Mouse (Mus musculus) hindlimb bud, embryonic 11.5 days (tissue): ENCODE data around the gene Zcchc9.

Source experiments
- DNase-seq: peaks from one replicate; pipeline ENCODE4 v3.0.0-alpha.2; 2012; ENCODE audit warnings: low read depth, low spot score; ENCODE audit errors: extremely low spot score

Gene Zcchc9

GRCm38 (mm10) chr13:91761654-91762445 is 45.7 kb downstream of the Zcchc9 start:
- DNase-seq, result no peak

DNA sequence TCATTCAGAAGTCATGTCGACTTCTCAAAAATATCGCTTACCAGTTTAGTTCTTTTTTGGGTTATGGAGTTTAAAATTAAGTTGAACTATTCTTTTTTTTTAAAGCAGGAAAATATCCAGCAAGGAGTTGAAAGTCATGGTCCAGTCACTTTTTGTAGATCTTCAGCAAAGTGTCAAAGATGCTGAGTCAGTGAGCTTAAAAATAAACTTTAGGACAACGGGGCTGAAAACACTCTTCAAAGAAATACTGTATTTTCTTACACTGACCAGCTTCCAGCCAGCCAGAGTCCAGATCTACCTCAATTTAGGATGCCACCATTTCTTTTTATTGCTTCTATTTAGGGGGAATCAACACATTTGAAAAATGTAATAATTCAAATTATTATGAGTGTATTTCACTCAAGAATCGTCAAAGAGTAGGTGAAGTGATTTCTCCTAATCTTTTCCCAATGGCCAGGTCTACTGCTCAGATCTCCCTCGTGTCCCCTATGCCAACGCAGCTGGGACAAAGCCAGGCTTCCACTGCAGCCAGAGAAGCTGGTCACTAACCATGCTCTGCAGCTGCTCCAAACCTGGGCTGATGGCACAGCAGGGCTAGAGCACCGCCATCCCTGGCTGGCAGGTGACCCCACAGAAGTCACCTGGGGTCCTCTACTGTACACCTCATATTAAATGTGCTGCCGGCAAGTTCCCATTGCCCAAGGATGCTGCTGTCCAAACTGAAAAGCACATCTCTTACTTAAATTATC is 47.0 kb downstream of the Zcchc9 start:
- DNase-seq, result no peak

DNA sequence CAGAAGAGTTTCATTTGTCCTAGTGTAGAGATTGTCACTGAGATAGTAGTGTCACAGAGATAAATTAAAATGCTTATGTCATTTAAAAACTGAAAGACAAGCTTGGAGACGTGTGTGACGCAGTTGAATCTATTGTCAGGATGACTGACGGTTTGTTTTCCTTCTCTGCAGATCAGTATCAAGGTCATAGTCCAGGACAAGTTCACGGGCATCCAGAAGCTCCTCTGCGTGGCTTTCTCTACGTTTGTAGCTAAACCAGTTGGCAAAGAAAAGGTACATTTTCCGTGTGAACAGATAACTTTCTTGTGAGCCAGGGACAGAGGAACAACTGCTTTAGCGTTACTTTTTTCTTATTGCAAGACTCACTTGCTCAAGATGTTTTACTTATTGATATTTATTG is 47.7 kb downstream of the Zcchc9 start:
- DNase-seq, result no peak

DNA sequence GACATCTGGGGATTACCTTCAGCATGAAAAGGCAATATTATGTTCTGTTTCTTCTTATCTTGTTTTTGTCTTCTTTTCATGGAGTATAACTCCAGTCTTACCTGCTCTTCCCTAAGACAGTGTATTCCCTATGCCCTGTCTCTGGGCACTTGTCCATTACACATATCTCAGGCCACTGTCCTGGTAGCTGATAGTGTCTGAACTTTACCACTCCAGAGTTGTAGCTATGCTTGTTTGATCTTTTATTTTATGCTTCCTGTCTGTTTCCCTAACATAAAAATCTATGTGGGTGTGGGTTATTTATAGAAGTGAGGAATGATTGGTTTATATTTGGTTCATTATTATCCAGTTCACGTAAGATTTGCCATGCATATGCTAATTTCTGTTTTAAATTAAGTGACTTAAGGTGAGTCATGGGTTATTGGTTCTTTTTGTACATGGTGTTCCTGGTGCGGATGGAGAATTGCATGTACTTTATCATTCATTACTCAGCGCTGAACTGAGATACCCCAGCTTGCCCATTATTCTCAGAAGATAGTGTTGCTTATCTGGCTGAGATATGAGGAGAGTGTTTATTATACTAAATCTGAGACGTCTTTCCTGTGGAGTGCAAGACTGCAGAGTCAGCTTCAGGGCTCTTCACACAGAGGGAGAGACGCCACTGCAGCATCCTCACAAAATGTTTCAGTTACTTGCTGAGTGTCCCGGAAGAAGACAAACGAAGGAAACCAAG is 49.0 kb downstream of the Zcchc9 start:
- DNase-seq, result no peak

- DNase-seq, result no peak
Measured at GRCm38 (mm10) chr13:91756230-91756629, 51.3 kb downstream of the Zcchc9 start.

- no peak for DNase-seq
Measured at GRCm38 (mm10) chr13:91754762-91755161, 52.7 kb downstream of the Zcchc9 start.

DNA sequence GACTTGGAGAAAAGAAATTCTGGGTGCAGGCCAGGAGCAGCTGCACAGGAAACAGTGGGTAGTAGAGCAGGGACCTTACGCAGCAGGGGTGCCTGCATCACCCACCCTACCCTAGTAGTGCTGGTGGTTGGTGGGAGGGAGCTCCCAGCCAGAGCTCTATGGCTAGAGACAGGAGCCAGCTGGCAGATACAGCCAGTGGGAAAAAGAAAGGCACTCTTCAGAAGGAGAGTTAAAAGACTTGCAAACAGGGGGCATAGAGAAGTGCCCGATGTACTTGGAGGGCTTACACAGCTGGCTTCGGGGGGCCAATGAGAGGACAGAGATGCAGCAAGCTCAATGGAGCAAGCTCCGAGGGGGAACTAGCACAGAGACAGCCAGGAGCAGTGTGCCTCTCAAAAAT is 53.8 kb downstream of the Zcchc9 start:
- no peak for DNase-seq

- no peak for DNase-seq
Measured at GRCm38 (mm10) chr13:91749981-91750380, 57.5 kb downstream of the Zcchc9 start.

GRCm38 (mm10) chr13:91748401-91748800 is 59.1 kb downstream of the Zcchc9 start:
- no peak for DNase-seq
